Mouse (Mus musculus) urinary bladder, postnatal 10 days (tissue): ENCODE data around the gene Hspe1.
"Not testable (repeated sequence)": the region's sequence is repeated elsewhere in the genome, so short reads cannot be mapped to it uniquely, and the experiment has no call there.

Experiments used
- DNase-seq: peaks from one replicate; pipeline ENCODE4 v3.0.0; 2022; ENCODE audit warnings: low spot score

The Hspe1 gene

DNA sequence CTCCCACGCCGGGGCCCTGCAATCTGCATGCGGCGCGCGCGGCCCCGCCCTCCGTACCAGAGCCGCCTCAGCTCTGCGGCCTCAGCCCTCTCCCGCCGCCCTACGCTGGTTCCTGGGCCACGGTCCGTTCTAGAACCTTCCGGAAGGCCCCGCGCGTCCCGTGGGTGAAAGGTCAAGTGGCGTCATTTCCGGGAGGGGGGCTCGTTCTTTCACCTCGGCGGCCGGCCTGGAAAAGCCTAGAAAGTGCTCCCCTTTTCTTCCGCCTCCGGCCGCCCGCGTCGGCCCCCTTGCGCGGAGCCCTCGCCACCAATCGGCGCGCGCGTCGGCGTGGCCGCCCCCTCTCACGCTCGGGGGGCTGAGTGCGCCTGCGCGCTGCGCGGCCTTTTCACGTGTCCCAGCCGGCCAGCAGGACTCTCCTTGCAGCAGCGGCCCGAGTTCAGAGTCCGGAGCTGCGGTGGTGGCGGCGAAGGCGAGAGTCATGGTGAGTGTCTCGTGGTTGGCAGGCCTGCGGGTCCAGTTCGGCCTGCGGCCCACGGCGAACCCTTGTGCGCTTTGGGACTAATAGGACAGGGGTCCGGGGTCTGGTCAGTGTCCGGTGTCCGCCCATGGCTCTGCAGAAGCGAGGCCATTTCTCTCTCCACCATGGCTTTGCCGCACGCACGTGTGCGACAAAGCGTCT is at the start of gene Hspe1, which contains the start of gene Hspd1:
Gene Hspe1 (plus strand): TSS at position 201 of the 679 bp plus-strand sequence.
Gene Hspd1 (minus strand): TSS at position 312 of the 679 bp plus-strand sequence.
- DNase-seq, result peak; percentile 97

DNA sequence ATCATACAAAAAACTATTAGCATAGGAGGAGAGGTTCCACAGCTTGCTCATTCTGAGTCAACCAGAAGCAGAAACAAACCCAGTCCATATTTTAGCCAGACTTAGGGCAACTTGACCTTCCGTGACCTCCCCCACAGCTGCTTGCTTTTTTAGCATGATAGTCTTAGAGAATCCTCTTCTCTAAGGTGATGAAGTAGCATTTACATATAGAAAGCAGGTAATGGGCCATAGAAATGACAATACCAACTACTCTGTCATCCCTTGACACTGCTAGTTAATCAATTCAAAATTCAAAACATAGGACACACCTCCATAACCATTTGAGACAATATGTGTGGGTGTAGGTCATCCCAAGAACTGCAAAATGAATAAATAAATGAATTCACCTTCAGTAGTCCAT is 48.0 kb upstream of the Hspe1 start:
- DNase-seq, result no peak

DNA sequence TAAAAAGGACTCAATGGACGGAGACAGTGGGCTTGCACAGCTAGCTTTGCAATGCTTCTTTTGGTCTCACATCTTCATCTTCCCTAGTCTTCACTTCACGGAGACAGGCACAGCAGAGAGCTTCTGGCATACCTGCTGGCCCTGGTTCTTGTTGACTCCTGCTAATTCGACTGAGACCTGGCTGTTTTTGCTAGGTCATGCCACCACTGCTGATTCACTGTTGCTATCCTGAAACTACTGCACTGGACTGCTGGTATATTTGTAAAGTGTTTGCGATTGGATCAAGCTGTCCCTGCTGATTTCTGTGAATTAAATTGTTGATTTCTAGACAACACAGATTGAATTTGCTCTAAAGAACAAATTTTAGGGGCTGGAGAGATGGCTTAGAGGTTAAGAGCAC is 46.2 kb upstream of the Hspe1 start:
- no peak for DNase-seq

GRCm38 (mm10) chr1:55042246-55042645 is 45.7 kb upstream of the Hspe1 start:
- no peak for DNase-seq

- DNase-seq, result no peak
These were observed 44.8 kb upstream of the Hspe1 start for GRCm38 (mm10) chr1:55043164-55043563.

DNA sequence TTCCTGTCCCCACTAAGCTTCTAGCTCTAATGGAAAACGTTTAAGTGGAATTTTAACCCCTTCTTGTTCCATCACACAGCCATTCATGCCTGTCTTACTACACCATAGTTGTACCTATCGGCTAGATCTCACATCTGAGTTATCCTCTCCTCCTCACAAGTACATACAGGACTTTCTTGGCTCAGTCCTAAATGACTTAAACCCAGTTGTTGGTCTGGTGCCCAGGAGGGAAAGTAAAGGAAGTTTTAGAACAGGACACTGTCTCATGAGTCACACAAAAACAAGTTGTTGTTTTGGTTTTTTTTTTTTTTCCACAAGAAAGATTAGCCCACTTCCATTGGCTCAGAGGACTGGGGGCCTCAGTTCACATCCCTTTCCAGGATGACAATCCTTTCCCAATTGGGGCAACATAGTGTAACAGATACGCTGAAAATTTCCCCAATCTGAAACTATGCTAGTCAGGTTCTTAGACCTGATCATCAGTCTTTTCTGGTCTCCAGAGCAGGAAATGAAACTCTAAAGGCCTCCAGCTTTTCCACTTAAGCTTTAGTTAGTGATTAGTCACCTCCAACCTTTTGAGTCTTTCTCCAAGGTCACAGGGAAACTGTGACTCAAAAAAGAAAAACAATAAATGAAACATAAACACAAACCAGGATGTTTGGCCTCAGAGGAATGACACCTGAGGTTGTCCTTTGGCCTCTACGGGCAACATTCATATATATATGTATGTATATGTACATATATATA is 38.9 kb upstream of the Hspe1 start:
- DNase-seq, result no peak

DNA sequence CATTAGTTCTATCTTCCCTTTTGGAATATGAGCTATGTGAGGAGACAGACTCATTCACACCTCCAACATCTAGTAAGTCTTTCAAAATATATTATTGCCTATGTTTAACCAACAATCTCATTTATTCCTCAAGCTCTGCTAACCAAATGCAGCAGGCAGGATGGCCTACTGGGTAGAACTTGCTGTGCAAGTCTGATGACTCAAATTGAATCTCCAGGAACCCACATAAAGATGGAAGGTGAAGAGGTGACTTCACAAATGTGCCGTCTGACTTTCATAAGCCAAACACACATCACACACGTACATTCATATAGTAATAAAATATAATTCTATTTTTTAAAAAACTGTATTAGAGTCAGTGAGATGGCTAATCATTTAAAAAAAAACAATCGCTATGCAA is 36.3 kb upstream of the Hspe1 start:
- no peak for DNase-seq

DNA sequence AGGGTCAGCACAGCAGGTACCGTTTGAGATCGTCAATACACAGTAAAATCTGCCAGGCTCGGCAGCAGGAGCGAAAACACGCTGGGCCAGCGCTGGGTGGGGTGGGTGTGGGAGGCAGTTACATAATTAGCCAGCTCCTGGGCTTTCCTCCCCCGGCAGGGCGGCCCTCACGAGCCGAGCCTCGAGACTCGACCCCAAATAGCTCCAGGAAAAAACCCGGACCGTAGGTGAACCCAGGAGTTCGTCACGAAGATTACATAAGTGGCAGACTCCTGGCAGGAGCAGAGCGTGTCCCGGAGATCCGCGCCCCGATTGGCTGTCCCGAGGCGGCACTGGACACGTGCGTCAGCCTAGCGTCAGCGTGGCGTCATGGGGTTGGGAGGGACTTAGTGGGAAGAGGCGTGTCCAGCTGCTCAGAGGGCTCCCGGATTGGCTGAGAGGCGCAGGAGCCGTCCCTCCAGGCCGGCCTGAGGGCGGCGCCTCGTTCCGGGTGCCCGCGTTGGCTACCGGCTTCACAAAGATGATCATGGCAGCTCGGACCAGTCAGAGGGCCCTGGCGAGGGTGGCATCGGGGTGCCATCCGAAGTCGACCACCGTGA is 35.5 kb upstream of the Hspe1 start, which contains the start of gene Coq10b:
Gene Coq10b (plus strand): TSS at position 416 of the 599 bp plus-strand sequence.
- DNase-seq, result peak; percentile 98

GRCm38 (mm10) chr1:55053005-55053404 is 34.9 kb upstream of the Hspe1 start:
- DNase-seq, result peak; percentile 61

GRCm38 (mm10) chr1:55053596-55053995 is 34.3 kb upstream of the Hspe1 start:
- DNase-seq, result no peak

GRCm38 (mm10) chr1:55055322-55056115 is 32.4 kb upstream of the Hspe1 start:
- no peak for DNase-seq

DNA sequence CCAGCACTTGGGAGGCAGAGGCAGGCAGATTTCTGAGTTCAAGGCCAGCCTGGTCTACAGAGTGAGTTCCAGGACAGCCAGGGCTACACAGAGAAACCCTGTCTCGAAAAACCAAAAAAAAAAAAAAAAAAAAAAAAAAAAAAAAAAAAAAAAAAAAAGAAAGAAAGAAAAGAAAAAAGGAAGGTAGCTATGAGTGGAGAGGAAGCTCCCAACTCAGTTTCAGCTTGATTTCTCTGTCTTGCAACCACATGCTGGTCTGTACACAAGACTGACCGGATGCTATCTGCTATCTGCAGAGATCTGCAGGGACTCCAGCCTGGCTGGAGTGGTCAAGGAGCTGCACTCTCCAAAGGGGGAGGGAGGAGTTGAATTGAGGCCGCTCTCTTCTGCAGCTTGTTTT is 29.5 kb upstream of the Hspe1 start:
- DNase-seq, result not testable (repeated sequence)

DNA sequence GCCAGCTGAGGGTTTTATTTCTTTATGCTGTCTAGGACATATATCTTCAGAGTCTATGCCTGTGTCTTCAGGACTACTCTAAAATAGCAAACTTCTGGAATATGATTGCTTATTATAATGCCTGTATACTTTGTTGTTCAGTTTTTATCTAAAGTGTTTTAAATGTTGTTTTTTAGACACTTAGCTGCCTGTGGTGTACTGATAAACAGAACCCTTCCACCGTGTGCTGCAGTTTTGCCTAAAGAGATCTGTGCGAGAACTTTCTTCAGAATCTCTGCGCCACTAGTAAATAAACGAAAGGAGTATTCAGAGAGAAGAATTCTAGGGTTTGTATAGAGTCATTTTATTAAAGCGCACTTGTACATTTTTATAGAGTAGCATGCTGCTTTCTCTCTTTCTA is 26.8 kb upstream of the Hspe1 start:
- DNase-seq, result no peak

DNA sequence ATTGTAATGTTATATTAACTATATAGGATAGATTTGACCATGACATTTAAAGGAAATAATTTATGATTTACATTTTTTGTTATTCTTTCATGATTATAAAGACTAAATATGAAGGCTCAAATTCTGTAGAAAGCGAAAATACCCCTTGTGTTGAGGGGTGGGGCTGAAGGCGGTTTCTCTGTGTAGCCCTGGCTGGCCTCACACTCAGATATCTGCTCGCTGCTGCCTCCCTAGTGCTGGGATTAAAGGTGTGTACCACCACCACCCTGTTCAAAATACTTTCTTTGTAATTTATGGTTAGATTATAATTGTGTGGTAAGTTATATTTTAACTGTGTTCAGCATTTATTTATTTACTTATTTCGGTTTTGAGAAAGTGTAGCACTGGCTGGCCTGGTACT is 26.2 kb upstream of the Hspe1 start:
- no peak for DNase-seq

DNA sequence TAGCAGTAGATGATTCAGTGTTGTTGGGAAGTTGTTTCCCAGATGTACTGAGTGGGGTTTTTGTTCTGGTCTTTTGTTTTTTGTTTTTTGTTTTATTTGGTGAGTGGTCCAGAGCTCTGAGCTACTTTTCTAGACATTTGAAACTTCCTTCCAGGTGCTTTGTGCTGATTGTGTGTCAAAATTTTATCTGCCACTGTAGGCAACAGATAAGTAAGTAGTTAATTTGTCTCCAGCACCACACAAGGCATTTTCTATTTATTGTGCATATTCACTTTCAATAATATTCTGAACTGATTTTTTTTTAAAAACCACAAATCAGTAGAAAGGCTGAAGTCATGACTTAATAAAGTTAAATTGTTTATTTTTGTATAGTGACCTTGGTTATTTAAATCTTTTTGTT is 15.6 kb upstream of the Hspe1 start:
- not testable (repeated sequence) for DNase-seq

- no peak for DNase-seq
These were observed 13.2 kb upstream of the Hspe1 start for GRCm38 (mm10) chr1:55074757-55075156.

GRCm38 (mm10) chr1:55075652-55076394 is 12.1 kb upstream of the Hspe1 start:
- DNase-seq, result no peak

DNA sequence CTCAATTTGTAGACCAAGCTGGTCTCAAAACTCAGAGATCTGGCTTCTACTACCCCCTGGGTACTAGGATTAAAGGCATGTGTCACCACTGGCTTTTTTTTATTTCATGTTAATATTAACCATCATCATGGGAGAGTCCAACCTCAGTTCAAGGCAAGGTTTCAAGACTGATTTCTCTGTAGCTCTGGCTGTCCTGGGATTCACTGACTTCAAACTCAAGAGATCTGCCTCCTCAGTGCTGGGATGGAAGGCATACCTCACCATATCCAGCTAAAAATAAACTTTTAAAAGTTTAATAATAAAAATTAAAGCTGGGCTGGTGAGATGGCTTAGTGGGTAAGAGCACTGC is 11.6 kb upstream of the Hspe1 start:
- no peak for DNase-seq

- DNase-seq, result no peak
These were observed 10.9 kb upstream of the Hspe1 start for GRCm38 (mm10) chr1:55076849-55077516.

- DNase-seq, result no peak
These were observed 8.3 kb upstream of the Hspe1 start for GRCm38 (mm10) chr1:55079677-55080076.

GRCm38 (mm10) chr1:55082106-55082505 is 5.8 kb upstream of the Hspe1 start:
- no peak for DNase-seq
